13 mouse cellular contexts compared by ENCODE assay signal in the genomic region with DNA sequence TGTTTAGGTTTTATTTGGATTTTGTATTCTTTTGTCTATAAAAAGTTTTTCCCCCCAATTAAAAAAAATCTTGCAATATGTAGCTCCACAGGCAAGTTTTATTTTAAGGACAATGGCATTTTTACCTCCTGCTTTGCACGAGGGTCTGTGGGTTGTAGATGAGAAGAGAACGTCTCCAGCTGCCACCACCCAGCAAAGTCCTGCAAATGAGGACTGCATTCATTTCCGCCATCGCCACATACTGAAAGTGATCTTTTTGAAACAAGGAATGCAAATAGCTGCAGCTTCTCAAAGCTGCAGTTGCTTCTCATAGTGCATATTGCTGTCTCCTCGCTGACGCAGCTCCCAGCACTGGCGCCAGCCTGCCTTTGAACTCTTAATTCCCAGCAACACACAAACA.
A peak's percentile ranks its signal among the peaks of the same experiment; 100 is the strongest.
DNase-seq lines count a peak whose midpoint lies in the region; ATAC-seq and TF ChIP-seq lines count a peak whose summit lies in the region.
"Had no signal": no experiment of that assay in that cellular context is flagged by ENCODE, and none has a peak within 500 bp of the region (broad histone marks: within the 10 kb centered on the region; RNA-seq: fewer than 3 reads in every experiment).

No protein-coding gene starts in this region.

- ATAC-seq in heart, embryonic 14.5 days (ENCODE audit: insufficient number of reproducible peaks, insufficient read depth, low FRiP score, low read depth) = no peak
- no peak for ATAC-seq in embryonic facial prominence, embryonic 14.5 days (ENCODE audit: low read depth)
- ATAC-seq: midbrain, embryonic 15.5 days had no signal

- H3K4me2 ChIP-seq in heart, embryonic 14.5 days (ENCODE audit: low read length) = peak overlapping the region; percentile 29; the same call in 1 of the 2 replicates
- peak overlapping the region; percentile 26; the same call in 1 of the 2 replicates for H3K4me2 ChIP-seq in embryonic facial prominence, embryonic 14.5 days (ENCODE audit: low read depth, low read length)
- H3K4me2 ChIP-seq: embryonic facial prominence, embryonic 12.5 days; limb, embryonic 12.5 days; midbrain, embryonic 15.5 days had no signal

- TF ChIP-seq CTCF in left cerebral cortex, adult 2 months (IDR thresholded peaks at IDR 0.05) = no peak

- no peaks in the 10 kb centered on the region for H3K27me3 ChIP-seq in heart, embryonic 14.5 days (ENCODE audit: control insufficient read depth, insufficient read depth, low read length)
- H3K27me3 ChIP-seq in embryonic facial prominence, embryonic 14.5 days (replicated peaks; ENCODE audit: control insufficient read depth, insufficient read depth, low read length) = no peaks in the 10 kb centered on the region
- H3K27me3 ChIP-seq: embryonic facial prominence, embryonic 12.5 days; limb, embryonic 12.5 days; midbrain, embryonic 15.5 days had no signal

- no peaks in the 10 kb centered on the region for H3K9me3 ChIP-seq in heart, embryonic 14.5 days (ENCODE audit: control insufficient read depth, low read length)
- H3K9me3 ChIP-seq in embryonic facial prominence, embryonic 14.5 days (ENCODE audit: control insufficient read depth, low read length) = no peaks in the 10 kb centered on the region
- H3K9me3 ChIP-seq: embryonic facial prominence, embryonic 12.5 days; limb, embryonic 12.5 days; midbrain, embryonic 15.5 days had no signal

- 42% methylated on average over 7 of the region's 7 CpGs for WGBS in heart, embryonic 14.5 days
- WGBS in embryonic facial prominence, embryonic 14.5 days = 40% methylated on average over 7 of the region's 7 CpGs

- DNase-seq in heart, postnatal 10 days = no peak
- DNase-seq in left cerebral cortex, adult 2 months (ENCODE audit: extremely low spot score in 1 of 2, low spot score in 2 of 2) = peak in 1 of 2 experiments; percentile 16
- DNase-seq in left cerebral cortex, adult 11 months (ENCODE audit: low spot score) = no peak
- peak; percentile 18 for DNase-seq in embryonic facial prominence, embryonic 14.5 days (ENCODE audit: low spot score)
- DNase-seq in right cerebral cortex, postnatal 10 days (ENCODE audit: low spot score in 2 of 2) = peak; percentile 33
- no peak for DNase-seq in adrenal gland, adult (ENCODE audit: inconsistent age in 2 of 2, low spot score in 1 of 2)
- DNase-seq: cerebellum, adult 11 months; cerebellum, postnatal 25 days had no signal

- no peak overlapping the region for H3K27ac ChIP-seq in heart, embryonic 14.5 days (replicated peaks in 1 of 2; ENCODE audit: control insufficient read depth in 1 of 2, insufficient read depth in 1 of 2, low read depth in 2 of 2, low read length in 2 of 2)
- peak overlapping the region; percentile 48 for H3K27ac ChIP-seq in left cerebral cortex, adult 2 months
- no peak overlapping the region for H3K27ac ChIP-seq in embryonic facial prominence, embryonic 14.5 days (replicated peaks; ENCODE audit: low read depth, low read length)
- H3K27ac ChIP-seq: embryonic facial prominence, embryonic 12.5 days; kidney, postnatal 0 days; limb, embryonic 12.5 days; midbrain, embryonic 15.5 days had no signal

- no peaks in the 10 kb centered on the region for H3K4me1 ChIP-seq in heart, embryonic 14.5 days (ENCODE audit: control insufficient read depth in 2 of 2, insufficient read depth in 2 of 2, low read length in 2 of 2)
- no peaks in the 10 kb centered on the region for H3K4me1 ChIP-seq in embryonic facial prominence, embryonic 14.5 days (ENCODE audit: control insufficient read depth, insufficient read depth, low read length)
- H3K4me1 ChIP-seq: embryonic facial prominence, embryonic 12.5 days had no signal

- intact Hi-C loops in heart, postnatal 10 days (cut with DNase I) = no loop called here
- intact Hi-C loops in left cerebral cortex, adult 2 months (cut with DNase I) = no loop called here

- no peak overlapping the region for H3K9ac ChIP-seq in heart, embryonic 14.5 days (ENCODE audit: low read length)
- H3K9ac ChIP-seq in embryonic facial prominence, embryonic 14.5 days (ENCODE audit: low read depth, low read length) = no peak overlapping the region
- H3K9ac ChIP-seq: embryonic facial prominence, embryonic 12.5 days; limb, embryonic 12.5 days; midbrain, embryonic 15.5 days had no signal

- H3K36me3 ChIP-seq in heart, embryonic 14.5 days (ENCODE audit: control insufficient read depth, insufficient read depth, low read length) = no peaks in the 10 kb centered on the region
- no peaks in the 10 kb centered on the region for H3K36me3 ChIP-seq in embryonic facial prominence, embryonic 14.5 days (ENCODE audit: control insufficient read depth, insufficient read depth, low read length)
- H3K36me3 ChIP-seq: embryonic facial prominence, embryonic 12.5 days; limb, embryonic 12.5 days; midbrain, embryonic 15.5 days had no signal

- no peak overlapping the region for H3K4me3 ChIP-seq in heart, embryonic 14.5 days (ENCODE audit: control insufficient read depth in 1 of 2, insufficient read depth in 1 of 2, low read depth in 1 of 2, low read length in 2 of 2)
- H3K4me3 ChIP-seq in left cerebral cortex, adult 2 months = no peak overlapping the region
- H3K4me3 ChIP-seq in embryonic facial prominence, embryonic 14.5 days (ENCODE audit: low read depth, low read length) = no peak overlapping the region
- H3K4me3 ChIP-seq: embryonic facial prominence, embryonic 12.5 days; limb, embryonic 12.5 days; midbrain, embryonic 15.5 days had no signal

Comparison
In these comparisons a context has a peak if more than half of its experiments do, and no peak if none do; other contexts are left out.
1. DNase-seq: peak in embryonic facial prominence, embryonic 14.5 days (single experiment) and right cerebral cortex, postnatal 10 days (2 of 2); none in heart, postnatal 10 days (0 of 2), left cerebral cortex, adult 11 months (single experiment) and adrenal gland, adult (0 of 2).